Mouse (Mus musculus) limb, embryonic 14.5 days (tissue): ENCODE results near the gene Metrnl. TPM values are rescaled to one million over a fixed set of nuclear protein-coding genes. Genes with fewer than 3 reads are reported as not detected.
"Not testable (repeated sequence)": the region's sequence is repeated elsewhere in the genome, so short reads cannot be mapped to it uniquely, and the experiment has no call there.

Source experiments
- ATAC-seq: fragments of 200-750 bp; cut with Nextera tagmentation; 2 replicates; pipeline ENCODE4 v1.8.0; 2017; ENCODE audit warnings: low read depth, moderate number of reproducible peaks, moderate TSS enrichment; ENCODE audit not compliant: low FRiP score
- DNase-seq: peaks from one replicate; pipeline ENCODE4 v3.0.0-alpha.2; 2015; ENCODE audit warnings: low spot score
- H3K27ac ChIP-seq: fragments of 300-500 bp; sonication (generic); replicated peaks from 2 replicates; pipeline ENCODE4 v1.5.1; 2014; ENCODE audit warnings: low read depth, mild to moderate bottlenecking, low read length, moderate library complexity, mixed read lengths
- H3K27me3 ChIP-seq: fragments of 300-500 bp; sonication (generic); 2 replicates; pipeline ENCODE4 v1.6.1; 2014; ENCODE audit warnings: low read length, mixed read lengths; ENCODE audit not compliant: control insufficient read depth, insufficient read depth
- H3K36me3 ChIP-seq: fragments of 300-500 bp; sonication (generic); 2 replicates; pipeline ENCODE4 v1.6.1; 2014; ENCODE audit warnings: mild to moderate bottlenecking, low read length, moderate library complexity, mixed read lengths; ENCODE audit not compliant: control insufficient read depth, insufficient read depth
- H3K4me1 ChIP-seq: fragments of 300-500 bp; sonication (generic); 2 replicates; pipeline ENCODE4 v1.6.1; 2014; ENCODE audit warnings: antibody characterized with exemption, low read length, mixed read lengths; ENCODE audit not compliant: control insufficient read depth, insufficient read depth
- H3K4me2 ChIP-seq: fragments of 300-500 bp; sonication (generic); replicated peaks from 2 replicates; pipeline ENCODE4 v1.6.1; 2014; ENCODE audit warnings: low read depth, mild to moderate bottlenecking, low read length, moderate library complexity; ENCODE audit not compliant: severe bottlenecking
- H3K4me3 ChIP-seq: fragments of 300-500 bp; sonication (generic); replicated peaks from 2 replicates; pipeline ENCODE4 v1.5.1; 2014; ENCODE audit warnings: low read length
- H3K9ac ChIP-seq: fragments of 300-500 bp; sonication (generic); 2 replicates; pipeline ENCODE4 v1.6.1; 2014; ENCODE audit warnings: mild to moderate bottlenecking, low read depth, low read length, moderate library complexity; ENCODE audit not compliant: severe bottlenecking
- H3K9me3 ChIP-seq: fragments of 300-500 bp; sonication (generic); 2 replicates; pipeline ENCODE4 v1.6.1; 2016; ENCODE audit warnings: low read length; ENCODE audit not compliant: control insufficient read depth
- POLR2A ChIP-seq: fragments of 200-500 bp; IDR thresholded peaks from 2 replicates; pipeline ENCODE4 v1.8.0; 2012; ENCODE audit warnings: inconsistent platforms, mild to moderate bottlenecking, moderate library complexity, borderline replicate concordance; ENCODE audit not compliant: insufficient read depth, insufficient read length; ENCODE audit errors: extremely low read depth
- WGBS: fragments of 180-500 bp; shearing (Covaris S2); extraction: QIAGEN DNeasy Blood & Tissue Kit; methylation state at CpG from one replicate; pipeline ENCODE4 v1.1.7; 2014; 5-methylcytosine and 5-hydroxymethylcytosine counted together
- polyA plus RNA-seq, 2 experiments: library from polyadenylated mRNA; depleted of rRNA in 1 of 2; stranded (reverse) in 1 of 2; unstranded in 1 of 2; fragments of >200 nt; fragmentation: Nextera tagmentation in 1 of 2; extraction: Ambion mirVana in 1 of 2; gene quantifications; 2 replicates each; pipeline versions ENCODE4 v1.2.1 to v1.2.3; 2012 to 2014

Gene Metrnl
- polyA plus RNA-seq, 2 experiments: 33.0 to 47.9 TPM

DNA sequence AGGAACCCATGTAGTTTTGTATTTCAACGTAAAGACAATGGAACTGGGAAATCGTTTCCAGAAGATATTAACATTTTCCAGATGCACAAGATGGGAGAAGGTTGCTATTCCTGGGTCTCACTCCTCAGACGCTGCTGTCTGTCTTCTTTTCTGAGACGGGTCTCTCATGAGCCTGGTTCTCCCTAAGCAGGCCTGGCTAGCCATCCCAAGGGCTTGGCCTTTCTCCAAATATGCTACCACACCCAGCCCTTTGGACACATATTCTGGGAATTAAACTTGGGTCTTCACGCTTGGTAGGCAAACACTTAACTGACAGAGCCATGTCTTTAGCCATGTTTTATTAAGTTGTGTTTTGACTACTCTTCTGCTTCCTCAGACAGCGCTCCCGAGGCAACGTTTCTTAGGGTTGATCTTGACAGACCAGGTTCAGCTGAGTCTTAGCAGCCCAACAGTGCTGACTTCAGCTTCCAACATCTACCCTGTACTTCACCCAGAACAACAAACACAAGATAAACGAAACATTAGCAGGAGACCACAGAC lies 46.9 kb upstream of the Metrnl start:
- Histone ChIP-seq H3K27me3 (no peaks in the 10 kb centered on the region), H3K4me3 (no peak overlapping the region), H3K9me3 (no peaks in the 10 kb centered on the region), H3K9ac (no peak overlapping the region), H3K4me2 (no peak overlapping the region), H3K27ac (no peak overlapping the region), H3K36me3 (0 out of 2 replicates have a peak, but pooled peaks cover 4% of the 10 kb centered on the region), H3K4me1 (no peaks in the 10 kb centered on the region)
- ATAC-seq (no peak), DNase-seq (no peak)
- TF ChIP-seq POLR2A: no peak
- whole genome bisulfite sequencing: 76% methylated on average over 9 of the region's 9 CpGs

DNA sequence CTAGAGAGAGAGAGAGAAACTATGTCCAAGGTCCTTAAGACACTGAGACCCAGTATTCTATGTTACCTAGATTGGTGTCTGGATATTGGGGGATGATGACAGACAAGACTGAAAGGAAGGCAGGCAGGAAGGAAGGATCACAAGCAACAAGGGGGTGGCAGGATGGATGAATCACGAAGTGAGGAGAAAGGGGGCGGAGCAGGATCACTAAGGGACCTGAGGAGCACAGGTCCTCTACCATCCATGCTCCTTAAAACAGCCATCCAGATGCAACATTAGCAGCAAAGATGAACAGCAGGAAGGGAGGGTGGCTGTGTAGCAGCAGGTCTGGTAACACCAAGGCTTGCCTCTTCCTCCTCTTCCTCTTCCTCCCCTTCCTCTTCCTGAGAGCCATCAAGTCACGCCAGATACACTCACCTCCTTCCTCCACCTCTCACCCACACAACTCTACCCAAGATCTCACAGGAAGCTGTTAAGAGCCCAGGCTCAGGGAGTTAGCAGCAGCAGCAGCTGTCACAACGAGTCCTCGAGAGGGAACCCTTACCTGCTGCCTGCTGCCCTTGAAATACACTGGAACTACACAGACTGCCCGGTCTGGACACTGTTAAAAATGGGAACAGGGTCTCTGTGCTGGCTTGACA lies 46.1 kb upstream of the Metrnl start:
- Histone ChIP-seq H3K9ac (no peak overlapping the region), H3K9me3 (no peaks in the 10 kb centered on the region), H3K4me1 (no peaks in the 10 kb centered on the region), H3K27ac (no peak overlapping the region), H3K4me3 (no peak overlapping the region), H3K36me3 (peaks cover 4% of the 10 kb centered on the region; the same call in 1 of the 2 replicates), H3K27me3 (no peaks in the 10 kb centered on the region), H3K4me2 (no peak overlapping the region)
- TF ChIP-seq POLR2A: no peak
- DNase-seq (no peak), ATAC-seq (no peak)
- 81% methylated on average over 6 of the region's 6 CpGs for WGBS

DNA sequence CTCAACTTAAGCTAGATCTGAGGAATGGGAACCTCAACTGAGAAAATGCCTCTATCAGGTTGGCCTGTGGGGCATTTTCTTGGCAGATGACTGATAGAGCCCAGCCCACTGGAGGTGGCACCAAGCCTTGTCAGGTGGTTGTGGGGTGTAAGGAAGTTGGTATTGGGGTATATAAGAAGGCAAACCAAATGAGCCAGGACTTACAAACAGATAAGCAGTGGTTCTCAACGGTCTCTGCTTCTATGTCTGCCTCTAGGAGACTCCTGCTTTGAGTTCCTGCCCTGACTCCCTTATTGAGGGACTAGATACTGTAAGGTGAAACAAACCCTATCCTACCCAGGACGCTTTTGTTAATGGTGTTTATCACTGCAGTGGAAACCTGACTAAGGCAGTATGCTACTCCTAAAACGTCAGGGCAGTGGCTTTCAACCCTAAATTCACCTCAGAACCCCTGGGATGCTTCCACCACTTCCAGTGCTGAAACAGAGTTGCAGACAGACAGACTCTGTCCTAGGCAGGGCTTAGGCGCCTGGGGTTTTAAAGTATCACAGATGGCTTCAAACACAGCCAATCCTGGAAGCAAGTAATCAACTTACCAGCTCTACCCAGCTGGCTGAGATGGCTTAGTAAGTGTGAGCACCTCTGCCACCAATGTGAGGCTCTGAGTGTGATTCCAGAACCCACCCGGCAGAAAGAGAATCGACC lies 45.4 kb upstream of the Metrnl start:
- Histone ChIP-seq H3K27ac (no peak overlapping the region), H3K9ac (no peak overlapping the region), H3K9me3 (no peaks in the 10 kb centered on the region), H3K4me2 (no peak overlapping the region), H3K4me3 (no peak overlapping the region), H3K4me1 (no peaks in the 10 kb centered on the region), H3K36me3 (peaks cover 4% of the 10 kb centered on the region; the same call in 1 of the 2 replicates), H3K27me3 (no peaks in the 10 kb centered on the region)
- DNase-seq: no peak
- ATAC-seq: no peak
- no peak for TF ChIP-seq POLR2A
- 77% methylated on average over 6 of the region's 6 CpGs for WGBS

DNA sequence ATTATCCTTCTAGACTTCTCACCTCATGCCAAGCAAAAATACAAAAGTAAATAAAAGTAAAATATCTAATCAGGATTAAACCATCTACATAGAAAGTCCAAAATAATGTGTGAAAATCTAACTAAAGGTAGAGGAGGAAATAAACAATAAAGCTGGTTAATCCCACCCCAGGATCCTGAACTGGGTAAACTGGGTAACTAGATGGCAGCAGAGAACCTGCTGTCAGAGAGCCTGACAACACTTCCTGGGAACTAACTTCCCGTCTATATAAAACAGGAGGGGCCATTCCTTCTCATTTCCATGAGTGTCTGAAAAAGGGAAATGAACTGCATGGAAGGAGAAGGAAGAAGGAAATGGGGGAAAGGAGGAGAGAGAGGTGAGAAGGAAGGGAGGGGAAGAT lies 43.2 kb upstream of the Metrnl start:
- no peak for DNase-seq
- Histone ChIP-seq H3K9ac (no peak overlapping the region), H3K4me2 (no peak overlapping the region), H3K9me3 (no peaks in the 10 kb centered on the region), H3K27ac (no peak overlapping the region), H3K36me3 (no peaks in the 10 kb centered on the region; the same call in 1 of the 2 replicates), H3K4me3 (no peak overlapping the region), H3K4me1 (no peaks in the 10 kb centered on the region), H3K27me3 (no peaks in the 10 kb centered on the region)
- ATAC-seq: no peak
- WGBS: 33% methylated on average over 1 of the region's 1 CpGs
- no peak for TF ChIP-seq POLR2A

DNA sequence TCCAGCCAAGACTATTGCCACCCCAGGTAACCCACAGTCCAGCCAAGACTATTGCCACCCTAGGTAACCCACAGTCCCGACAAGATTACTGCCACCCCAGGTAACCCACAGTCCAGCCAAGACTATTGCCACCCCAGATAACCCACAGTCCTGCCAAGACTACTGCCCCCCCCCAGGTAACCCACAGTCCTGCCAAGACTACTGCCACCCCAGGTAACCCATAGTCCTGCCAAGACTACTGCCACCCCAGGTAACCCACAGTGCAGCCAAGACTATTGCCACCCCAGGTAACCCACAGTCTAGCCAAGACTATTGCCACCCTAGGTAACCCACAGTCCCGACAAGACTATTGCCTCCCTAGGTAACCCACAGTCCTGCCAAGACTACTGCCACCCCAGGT lies 40.7 kb upstream of the Metrnl start:
- not testable (repeated sequence) for H3K36me3 ChIP-seq, DNase-seq, H3K4me1 ChIP-seq, H3K9ac ChIP-seq, H3K9me3 ChIP-seq, H3K27ac ChIP-seq, ATAC-seq, H3K27me3 ChIP-seq, H3K4me2 ChIP-seq, H3K4me3 ChIP-seq
- WGBS: 95% methylated on average over 2 of the region's 2 CpGs
